Mouse (Mus musculus) thymus, postnatal 25 days (tissue): ENCODE results near the gene Rab25.

Source experiments
- DNase-seq: peaks from one replicate; pipeline ENCODE4 v3.0.0; 2022

Rab25 gene

DNA sequence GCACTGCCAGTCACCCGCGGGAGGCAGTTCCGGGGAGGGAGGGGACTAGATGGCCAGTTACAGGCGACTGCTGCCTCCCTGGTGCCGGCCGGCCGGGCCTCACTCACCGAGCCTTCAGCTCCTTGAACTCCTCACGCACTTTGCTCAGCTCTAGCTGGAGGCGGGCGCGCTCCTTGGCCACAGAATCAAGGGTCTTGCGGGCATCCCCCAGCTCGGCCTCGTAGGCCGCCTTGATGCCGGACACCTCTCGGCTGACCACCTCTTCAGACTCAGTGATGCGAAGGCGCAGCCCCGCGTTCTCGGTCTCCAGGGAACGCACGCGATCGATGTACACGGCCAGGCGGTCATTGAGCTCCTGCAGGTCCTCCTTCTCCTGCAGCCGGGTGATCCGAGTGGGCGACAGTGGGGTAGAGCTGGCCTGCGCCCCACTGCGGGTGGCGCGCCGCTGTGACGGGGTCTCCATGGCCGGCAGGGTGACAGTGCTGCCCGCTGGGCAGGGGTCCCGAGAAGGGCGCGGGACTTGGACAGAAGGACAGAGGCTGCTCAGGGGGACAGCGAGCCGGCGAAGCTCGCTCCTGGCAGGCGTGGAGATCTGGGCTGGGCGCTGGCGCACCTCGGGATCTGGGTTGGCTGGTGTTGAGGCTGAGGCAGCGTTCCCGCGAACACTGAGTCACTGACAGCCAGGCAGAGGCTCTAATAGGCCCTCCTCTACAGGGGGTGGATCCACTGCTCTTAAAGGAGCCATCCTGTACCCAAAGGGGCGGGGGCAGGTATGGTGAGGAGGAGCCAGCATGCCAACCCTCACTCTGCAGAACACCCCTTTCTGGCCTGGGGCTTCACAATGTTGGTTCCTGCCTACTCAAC, 45.2 kb downstream of the Rab25 start:
- no peak for DNase-seq

DNA sequence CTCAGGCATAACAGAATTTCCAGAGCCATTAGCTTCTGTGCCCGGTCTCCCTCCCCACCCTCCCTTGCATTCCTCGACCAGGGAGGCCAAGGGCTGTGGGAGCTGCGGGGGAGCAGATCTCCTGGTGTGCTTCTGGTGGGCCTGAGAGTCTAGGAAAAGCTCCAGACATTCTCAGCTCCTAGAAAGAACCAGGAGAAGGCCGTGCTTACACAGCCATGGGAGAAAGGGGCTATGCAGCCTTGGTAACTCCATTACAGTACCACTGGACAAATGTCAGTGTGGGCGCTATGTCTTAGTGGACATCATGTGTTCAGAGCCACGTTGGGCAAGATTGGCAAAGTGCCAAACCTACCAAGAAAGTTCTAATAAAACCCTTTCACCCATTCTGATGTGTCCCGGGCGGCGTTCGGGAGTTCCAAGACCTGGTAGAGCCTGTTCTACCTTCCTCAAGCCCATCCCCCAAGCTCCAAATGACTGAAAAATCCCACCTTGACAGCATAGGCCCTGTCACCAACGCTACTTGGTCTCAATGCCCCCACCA, 46.0 kb downstream of the Rab25 start:
- no peak for DNase-seq

- no peak for DNase-seq
Measured at GRCm38 (mm10) chr3:88501366-88502030, 46.6 kb downstream of the Rab25 start.

DNA sequence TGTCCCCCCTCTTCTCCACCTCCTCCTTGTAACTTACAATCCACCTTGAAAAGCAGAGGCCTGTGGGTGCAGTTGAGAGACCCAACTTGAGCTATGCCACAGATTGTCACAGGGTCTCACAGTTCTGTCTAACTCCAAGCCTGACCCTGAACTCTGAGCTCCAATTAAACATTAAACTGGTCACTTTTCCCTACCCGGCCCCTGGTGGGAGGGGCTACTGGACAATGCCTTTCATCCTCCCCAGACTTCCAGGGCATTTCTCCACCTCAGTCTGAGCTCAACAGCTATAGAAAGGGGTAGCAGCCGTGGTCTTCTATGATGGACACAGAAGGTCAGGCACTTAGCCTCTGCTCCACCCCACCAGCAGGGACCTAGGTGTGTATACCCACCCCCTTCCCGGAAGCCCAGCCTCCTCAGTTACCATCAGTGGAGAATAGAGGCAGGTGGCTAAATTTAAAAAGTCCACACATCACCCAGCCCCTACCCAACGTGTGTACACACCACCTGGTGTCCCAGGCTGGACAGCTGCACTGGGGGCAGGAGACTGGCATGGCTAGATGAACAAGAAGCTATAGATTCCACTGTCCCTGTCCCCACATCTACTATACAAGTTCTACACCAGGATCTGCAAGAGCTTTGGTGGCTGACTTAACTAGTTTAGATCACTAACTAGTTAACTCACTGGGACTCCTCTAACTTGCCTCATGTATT, 47.3 kb downstream of the Rab25 start:
- DNase-seq = no peak

DNA sequence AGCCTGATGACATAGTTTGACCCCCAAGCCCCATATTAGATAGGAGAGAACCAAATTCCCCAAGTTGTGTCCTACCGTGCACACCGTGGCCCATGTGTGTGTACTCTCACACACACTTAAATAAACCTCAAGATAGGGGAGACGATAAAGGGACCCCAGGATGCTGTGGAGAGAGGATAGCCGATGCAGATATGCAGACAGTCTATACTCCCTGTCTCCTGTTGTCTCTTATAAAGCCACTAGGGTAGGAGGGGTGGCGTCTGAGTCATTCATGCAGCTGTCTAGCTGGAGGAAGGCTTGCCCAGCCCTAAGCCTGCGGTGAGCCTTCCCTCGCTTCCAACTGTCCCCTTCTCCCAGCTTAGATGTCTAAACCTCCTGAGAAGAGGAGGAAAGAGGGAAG, 48.0 kb downstream of the Rab25 start:
- no peak for DNase-seq

DNA sequence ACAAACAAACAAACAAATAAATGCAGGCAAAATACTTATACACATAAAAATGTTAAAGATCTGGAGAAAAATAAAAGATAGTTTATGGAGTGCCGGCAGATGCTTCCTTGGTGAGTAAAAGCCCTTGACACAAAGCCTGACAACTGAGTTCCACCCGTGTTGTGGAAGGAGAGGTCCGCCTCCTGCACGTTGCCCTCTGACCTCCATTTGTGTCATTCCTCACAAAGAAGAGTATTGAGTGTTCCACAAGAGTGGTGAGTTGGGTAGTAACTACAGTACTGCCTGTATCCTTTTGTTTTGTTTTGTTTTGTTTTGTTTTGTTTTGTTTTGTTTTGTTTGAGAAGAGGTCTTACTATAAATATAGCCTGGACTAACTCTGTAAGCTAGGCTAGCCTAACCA, 48.5 kb downstream of the Rab25 start:
- DNase-seq = no peak

GRCm38 (mm10) chr3:88495741-88496415, 52.2 kb downstream of the Rab25 start:
- DNase-seq = no peak

DNA sequence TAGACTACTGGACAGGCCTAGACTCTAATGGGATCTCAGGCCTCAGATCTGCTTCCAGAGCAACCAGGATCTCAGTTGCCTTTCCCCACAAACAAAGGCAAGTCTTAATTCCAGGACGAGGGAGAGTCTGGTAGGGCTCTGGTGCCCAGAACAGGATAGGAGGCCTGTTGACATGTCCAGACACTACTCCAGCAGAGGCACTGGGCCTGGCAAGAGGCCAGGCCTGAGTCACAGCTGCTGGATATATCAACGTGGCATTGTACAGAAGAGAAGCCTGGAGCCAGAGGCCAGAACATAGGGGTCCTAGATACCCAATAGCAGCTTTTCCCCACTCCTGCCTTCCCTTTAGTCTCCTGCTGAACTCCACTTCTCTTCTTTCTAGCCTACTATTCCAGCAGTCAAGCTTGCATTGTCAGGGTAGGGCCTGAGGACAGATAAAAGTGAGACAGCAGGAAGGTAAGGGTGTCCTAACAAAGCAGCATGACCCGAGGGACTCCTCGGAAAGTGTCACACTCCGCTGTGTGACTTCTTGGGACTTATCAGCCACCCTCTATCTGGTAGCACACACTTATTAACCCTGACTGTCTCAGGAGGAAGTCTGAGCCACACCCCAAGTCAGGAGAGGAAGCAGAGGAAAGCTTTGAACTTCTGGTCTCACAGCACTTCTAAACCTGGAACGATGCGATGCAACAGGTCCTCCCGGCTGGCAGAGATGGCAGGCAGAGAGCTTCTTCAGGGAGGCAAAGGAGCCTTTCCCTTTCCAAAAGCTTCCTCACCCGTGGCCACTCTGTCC, 53.1 kb downstream of the Rab25 start:
- no peak for DNase-seq

DNA sequence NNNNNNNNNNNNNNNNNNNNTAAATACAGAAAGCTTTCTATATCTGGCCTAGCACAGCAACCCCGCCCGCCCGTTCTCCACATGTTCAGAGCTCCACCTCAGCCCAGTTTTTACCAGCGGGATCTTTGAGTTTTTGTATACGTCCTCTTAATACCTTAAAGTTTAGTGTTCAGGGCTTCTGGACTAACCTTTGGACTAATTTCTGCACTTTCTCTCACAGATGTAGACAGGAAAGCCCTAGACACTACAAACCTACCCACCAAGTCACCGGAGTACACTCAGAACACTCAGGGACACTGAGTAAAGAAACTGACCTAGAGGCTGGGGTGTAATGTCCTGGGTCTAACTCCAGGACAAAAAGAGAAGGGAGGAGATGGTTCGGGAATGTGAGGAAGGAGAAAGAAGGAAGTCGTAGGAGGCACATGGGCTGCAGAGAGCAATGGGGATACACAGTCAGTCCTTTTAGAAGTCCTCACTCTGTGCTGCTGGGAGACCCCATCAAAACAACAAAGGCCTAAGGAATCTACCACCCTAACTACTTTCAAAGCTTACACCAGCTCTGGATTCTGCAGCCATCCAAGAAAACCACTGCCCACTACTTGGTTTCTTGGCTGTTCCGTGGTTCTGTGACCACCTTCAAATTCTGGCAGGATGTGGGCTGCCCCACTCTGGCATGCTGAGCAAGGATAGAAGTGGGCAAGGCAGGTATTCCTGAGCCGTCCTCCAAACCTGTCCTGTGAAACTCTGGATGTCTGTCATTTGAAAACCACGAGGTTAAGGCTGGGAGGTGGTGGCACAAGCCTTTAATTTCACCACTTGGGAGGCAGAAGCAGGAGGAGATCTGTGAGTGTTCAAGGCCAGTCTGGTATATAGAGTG, 54.2 kb downstream of the Rab25 start:
- DNase-seq = no peak
